In the genomic region with DNA sequence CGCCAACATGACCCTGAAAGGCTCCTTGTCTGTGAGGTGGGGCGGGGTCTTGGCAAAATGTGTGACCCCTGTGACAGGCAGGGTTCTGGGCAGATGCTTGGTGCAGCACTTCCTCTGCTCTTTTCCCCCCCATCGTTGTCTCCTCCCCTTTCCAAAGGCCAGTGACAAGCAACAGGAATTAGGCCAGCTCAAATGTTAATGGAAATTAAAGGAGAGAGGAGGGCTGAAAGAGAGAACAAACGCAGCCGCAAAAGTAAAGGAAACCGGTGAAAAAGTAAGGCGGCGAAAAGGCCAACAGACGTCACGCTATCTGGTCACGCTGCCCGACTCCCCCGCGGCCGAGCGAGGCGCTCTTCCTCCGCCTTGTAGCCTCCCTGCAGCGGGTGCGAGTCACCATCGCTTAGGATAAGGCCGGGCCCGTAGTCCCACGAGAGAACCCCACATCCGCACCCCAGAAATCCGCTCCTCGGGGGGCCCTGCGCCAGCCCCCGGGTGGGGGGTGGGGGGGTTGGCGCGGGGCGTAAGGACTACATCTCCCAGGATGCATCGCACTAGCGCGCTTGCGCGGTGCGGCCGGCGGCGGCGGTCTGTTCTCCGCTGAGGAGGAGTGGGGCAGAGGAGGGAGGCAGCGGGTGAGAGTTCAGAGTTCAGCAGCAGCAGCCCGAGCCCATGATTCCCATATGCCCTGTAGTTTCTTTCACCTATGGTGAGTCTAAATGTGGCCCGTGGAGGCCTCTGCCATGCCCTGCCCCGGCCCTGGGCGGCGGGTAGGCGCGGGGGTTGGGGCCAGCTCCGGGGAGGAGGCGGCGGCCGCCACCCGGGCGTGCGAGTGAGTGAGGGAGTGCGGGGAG, we compare ENCODE assay signal across 8 mouse cellular contexts. TPM values are rescaled to one million over a fixed set of nuclear protein-coding genes. Genes with fewer than 3 reads are reported as not detected.
DNase-seq lines count a peak whose midpoint lies in the region; ATAC-seq lines count a peak whose summit lies in the region.

TSS of gene Zfr (plus strand) at position 590 of the 851 bp plus-strand sequence.

- no peaks in the 10 kb centered on the region for H3K36me3 ChIP-seq in hindbrain, embryonic 16.5 days (ENCODE audit: control insufficient read depth, insufficient read depth, low read length)
- H3K36me3 ChIP-seq in macrophage (ENCODE audit: inconsistent target), result no peaks in the 10 kb centered on the region

- peak within 1 kb of the TSS; percentile 98 for H3K9ac ChIP-seq in hindbrain, embryonic 16.5 days (ENCODE audit: low read depth, low read length)

- peaks cover 11% of the 10 kb centered on the region for H3K4me1 ChIP-seq in hindbrain, embryonic 16.5 days (ENCODE audit: control insufficient read depth, insufficient read depth, low read depth, low read length)

- no peaks in the 10 kb centered on the region for H3K27me3 ChIP-seq in hindbrain, embryonic 16.5 days (replicated peaks; ENCODE audit: control insufficient read depth, insufficient read depth, low read length)

- peak within 1 kb of the TSS; percentile 95 for H3K27ac ChIP-seq in hindbrain, embryonic 16.5 days (ENCODE audit: low read depth, low read length)
- H3K27ac ChIP-seq in macrophage, result peak within 1 kb of the TSS; percentile 77

- WGBS in hindbrain, embryonic 16.5 days, result under 1% methylated on average over 57 of the region's 59 CpGs
- WGBS in macrophage (ENCODE audit: missing documents), result under 1% methylated on average over 48 of the region's 59 CpGs

- peak; percentile 96 for ATAC-seq in hindbrain, embryonic 16.5 days

- DNase-seq in T-cell, adult 2 months (ENCODE audit: low spot score), result peak; percentile 91
- peak; percentile 91 to 92 for DNase-seq in cerebellum, postnatal 36 days
- peak; percentile 91 for DNase-seq in gastrocnemius, adult 18-20 months (ENCODE audit: low spot score)
- DNase-seq in left cerebral cortex, adult 18-20 months (ENCODE audit: low spot score in 2 of 2), result peak; percentile 87 to 92
- DNase-seq in right cerebral cortex, adult 18-20 months, result peak; percentile 92
- DNase-seq in urinary bladder, postnatal 10 days (ENCODE audit: low spot score), result peak; percentile 61

- H3K4me2 ChIP-seq in hindbrain, embryonic 16.5 days (ENCODE audit: low read length), result peak within 1 kb of the TSS; percentile 89

- no peaks in the 10 kb centered on the region for H3K9me3 ChIP-seq in hindbrain, embryonic 16.5 days (ENCODE audit: control insufficient read depth, low read length)

- H3K79me2 ChIP-seq in macrophage (ENCODE audit: inconsistent target), result peaks cover 40% of the 10 kb centered on the region

- peak within 1 kb of the TSS; percentile 99 for H3K4me3 ChIP-seq in hindbrain, embryonic 16.5 days (ENCODE audit: low read length)
- peak within 1 kb of the TSS; percentile 59 for H3K4me3 ChIP-seq in macrophage (ENCODE audit: inconsistent target)

RNA-seq across cellular contexts. Expression of gene Zfr, which starts in this region (rescaled TPM):
- 10 to 100 TPM; 57.8 to 68.4 TPM for total RNA-seq in gastrocnemius, adult 18-20 months (2021)
- 162 and 168 TPM in 2 replicates for polyA plus RNA-seq in hindbrain, embryonic 16.5 days (2015; fragmentation: Nextera tagmentation; extraction: Ambion mirVana)
- total RNA-seq in left cerebral cortex, adult 18-20 months (2021), result 100 to 1,000 TPM; 334 to 364 TPM
- total RNA-seq in macrophage (2018; cell fraction: chromatin; rRNA removed), result 100 to 1,000 TPM in 25 of 26 experiments, 10 to 100 TPM in 1; 99.1 to 291 (median 200) TPM
- total RNA-seq in macrophage (2018; cell fraction: cytosol; rRNA removed), result 10 to 100 TPM; 52.1 to 79.0 (median 64.4) TPM
- total RNA-seq in macrophage (2018; cell fraction: nucleus; rRNA removed), result 100 to 1,000 TPM in 19 of 26 experiments, 10 to 100 TPM in 7; 71.9 to 255 (median 135) TPM
- polyA plus RNA-seq in macrophage (2018), result 54.2 to 99.0 TPM (median 55.8 TPM) in 3 replicates

Comparison
In these comparisons a context has a peak if more than half of its experiments do, and no peak if none do; other contexts are left out.
1. Peak in every context shown above with its lines: DNase-seq, ATAC-seq, H3K4me3 ChIP-seq and H3K27ac ChIP-seq.
2. RNA of gene Zfr (total RNA-seq): 334 to 364 TPM in left cerebral cortex, adult 18-20 months; 57.8 to 68.4 TPM in gastrocnemius, adult 18-20 months; every median in the first group is over 4 times any median in the second.